Mouse (Mus musculus) forebrain, embryonic 13.5 days (tissue): ENCODE results near the gene Zfp493. TPM values are rescaled to one million over a fixed set of nuclear protein-coding genes. Genes with fewer than 3 reads are reported as not detected.
"Not testable (repeated sequence)": the region's sequence is repeated elsewhere in the genome, so short reads cannot be mapped to it uniquely, and the experiment has no call there.

Source experiments
- ATAC-seq: fragments of 200-750 bp; cut with Nextera tagmentation; 2 replicates; pipeline ENCODE4 v1.8.0; 2017
- H3K27ac ChIP-seq: fragments of 300-500 bp; sonication (generic); 2 replicates; pipeline ENCODE4 v1.5.1; 2015; ENCODE audit warnings: inconsistent platforms, mild to moderate bottlenecking, moderate library complexity
- H3K27me3 ChIP-seq: fragments of 300-500 bp; sonication (generic); 2 replicates; pipeline ENCODE4 v1.6.1; 2015; ENCODE audit warnings: mild to moderate bottlenecking, inconsistent platforms
- H3K36me3 ChIP-seq: fragments of 300-500 bp; sonication (generic); 2 replicates; pipeline ENCODE4 v1.6.1; 2015; ENCODE audit warnings: mild to moderate bottlenecking, inconsistent platforms; ENCODE audit not compliant: poor library complexity, severe bottlenecking
- H3K4me1 ChIP-seq: fragments of 300-500 bp; sonication (generic); 2 replicates; pipeline ENCODE4 v1.6.1; 2015; ENCODE audit warnings: inconsistent platforms
- H3K4me2 ChIP-seq: fragments of 300-500 bp; sonication (generic); 2 replicates; pipeline ENCODE4 v1.6.1; 2015; ENCODE audit warnings: inconsistent platforms, mild to moderate bottlenecking, moderate library complexity
- H3K4me3 ChIP-seq: fragments of 300-500 bp; sonication (generic); 2 replicates; pipeline ENCODE4 v1.5.1; 2015; ENCODE audit warnings: mild to moderate bottlenecking, inconsistent platforms
- H3K9ac ChIP-seq: fragments of 300-500 bp; sonication (generic); 2 replicates; pipeline ENCODE4 v1.6.1; 2015; ENCODE audit warnings: mild to moderate bottlenecking, inconsistent platforms
- H3K9me3 ChIP-seq: fragments of 300-500 bp; sonication (generic); replicated peaks from 2 replicates; pipeline ENCODE4 v1.6.1; 2016; ENCODE audit warnings: inconsistent platforms
- WGBS: fragments of 180-500 bp; shearing (Covaris S2); methylation state at CpG from one replicate; pipeline ENCODE4 v1.1.7; 2015; 5-methylcytosine and 5-hydroxymethylcytosine counted together
- polyA plus RNA-seq: library from polyadenylated mRNA; unstranded; fragments of >200 nt; fragmentation: Nextera tagmentation; extraction: Ambion mirVana; gene quantifications from 2 replicates; pipeline ENCODE4 v1.2.1, GENCODE M21; 2015

Zfp493 gene
- polyA plus RNA-seq = 2.4 and 3.1 TPM in 2 replicates

- Histone ChIP-seq H3K4me2 (peak within 1 kb of the TSS; percentile 76), H3K36me3 (no peaks in the 10 kb centered on the region), H3K9ac (peak within 1 kb of the TSS; percentile 73), H3K27ac (no peak within 1 kb of the TSS), H3K4me3 (peak within 1 kb of the TSS; percentile 64), H3K9me3 (no peaks in the 10 kb centered on the region), H3K27me3 (no peaks in the 10 kb centered on the region), H3K4me1 (peaks cover 6% of the 10 kb centered on the region)
- 7% methylated on average over 26 of the region's 26 CpGs for WGBS
- ATAC-seq = peak; percentile 98
These were observed at the start of gene Zfp493 for GRCm38 (mm10) chr13:67779265-67780221. TSS of gene Zfp493 (plus strand) at chr13:67779693.

- not testable (repeated sequence) for H3K27ac ChIP-seq, H3K36me3 ChIP-seq, H3K4me1 ChIP-seq, H3K4me2 ChIP-seq, H3K9me3 ChIP-seq, H3K9ac ChIP-seq, H3K27me3 ChIP-seq, ATAC-seq, H3K4me3 ChIP-seq
- 92% methylated on average over 9 of the region's 9 CpGs for WGBS
These were observed 45.1 kb upstream of the Zfp493 start for GRCm38 (mm10) chr13:67734391-67734790.

GRCm38 (mm10) chr13:67742941-67743340, 36.6 kb upstream of the Zfp493 start:
- Histone ChIP-seq H3K4me1 (no peaks in the 10 kb centered on the region), H3K9ac (no peak overlapping the region), H3K27ac (no peak overlapping the region), H3K9me3 (0 out of 2 replicates have a peak, but pooled peaks cover under 1% of the 10 kb centered on the region), H3K4me2 (no peak overlapping the region), H3K27me3 (no peaks in the 10 kb centered on the region), H3K36me3 (peaks cover 10% of the 10 kb centered on the region), H3K4me3 (no peak overlapping the region)
- ATAC-seq = no peak
- 96% methylated on average over 3 of the region's 3 CpGs for WGBS

- H3K9me3 ChIP-seq = peaks cover 8% of the 10 kb centered on the region; the same call in 1 of the 2 replicates
- no peaks in the 10 kb centered on the region for H3K27me3 ChIP-seq
- ATAC-seq = no peak
- 88% methylated on average over 9 of the region's 9 CpGs for WGBS
- no peak overlapping the region for H3K27ac ChIP-seq
- no peak overlapping the region for H3K9ac ChIP-seq
- H3K36me3 ChIP-seq = peaks cover 19% of the 10 kb centered on the region
- no peak overlapping the region for H3K4me2 ChIP-seq
- no peaks in the 10 kb centered on the region for H3K4me1 ChIP-seq
- no peak overlapping the region for H3K4me3 ChIP-seq
These were observed 35.6 kb upstream of the Zfp493 start for GRCm38 (mm10) chr13:67743896-67744295.

- H3K36me3 ChIP-seq = peaks cover 13% of the 10 kb centered on the region
- 7% methylated on average over 24 of the region's 24 CpGs for WGBS
- no peak within 1 kb of the TSS for H3K27ac ChIP-seq
These were observed 24.9 kb upstream of the Zfp493 start, which contains the start of gene Zfp85 for GRCm38 (mm10) chr13:67754333-67755306. TSS of gene Zfp85 (minus strand) at chr13:67755228.

GRCm38 (mm10) chr13:67755761-67756160, 23.7 kb upstream of the Zfp493 start:
- Histone ChIP-seq H3K27me3 (no peaks in the 10 kb centered on the region), H3K4me1 (peaks cover 4% of the 10 kb centered on the region), H3K9me3 (no peaks in the 10 kb centered on the region), H3K9ac (no peak overlapping the region), H3K36me3 (peaks cover 9% of the 10 kb centered on the region), H3K4me2 (no peak overlapping the region), H3K27ac (no peak overlapping the region), H3K4me3 (no peak overlapping the region)
- no peak for ATAC-seq
- 81% methylated on average over 6 of the region's 6 CpGs for WGBS

More at GRCm38 (mm10) chr13:67754333-67755306, 24.9 kb upstream of the Zfp493 start, which contains the start of gene Zfp85:
- Histone ChIP-seq H3K9ac (peak within 1 kb of the TSS; percentile 68), H3K4me2 (peak within 1 kb of the TSS; percentile 66), H3K4me3 (peak within 1 kb of the TSS; percentile 57), H3K4me1 (peaks cover 4% of the 10 kb centered on the region), H3K27me3 (no peaks in the 10 kb centered on the region), H3K9me3 (no peaks in the 10 kb centered on the region)
- ATAC-seq = peak; percentile 97

- no peak overlapping the region for H3K27ac ChIP-seq
- H3K4me2 ChIP-seq = no peak overlapping the region
- H3K9me3 ChIP-seq = no peaks in the 10 kb centered on the region
- H3K36me3 ChIP-seq = no peaks in the 10 kb centered on the region
- H3K4me3 ChIP-seq = no peak overlapping the region
- no peaks in the 10 kb centered on the region for H3K27me3 ChIP-seq
- H3K9ac ChIP-seq = no peak overlapping the region
- no peak for ATAC-seq
- no peaks in the 10 kb centered on the region for H3K4me1 ChIP-seq
- WGBS = 86% methylated on average over 1 of the region's 1 CpGs
These were observed 19.5 kb upstream of the Zfp493 start for GRCm38 (mm10) chr13:67759966-67760365.

- Histone ChIP-seq H3K36me3 (no peaks in the 10 kb centered on the region), H3K27ac (no peak overlapping the region), H3K9ac (no peak overlapping the region), H3K4me3 (no peak overlapping the region), H3K9me3 (no peaks in the 10 kb centered on the region), H3K4me1 (no peaks in the 10 kb centered on the region), H3K4me2 (no peak overlapping the region), H3K27me3 (no peaks in the 10 kb centered on the region)
- ATAC-seq = no peak
- 86% methylated on average over 2 of the region's 2 CpGs for WGBS
These were observed 16.3 kb upstream of the Zfp493 start for GRCm38 (mm10) chr13:67763031-67763768.

GRCm38 (mm10) chr13:67791921-67792455, 12.5 kb downstream of the Zfp493 start:
- 90% methylated on average over 10 of the region's 10 CpGs for WGBS
- Histone ChIP-seq H3K9ac (no peak overlapping the region), H3K27ac (no peak overlapping the region), H3K36me3 (peaks cover 17% of the 10 kb centered on the region), H3K9me3 (no peaks in the 10 kb centered on the region), H3K4me2 (no peak overlapping the region), H3K4me3 (no peak overlapping the region), H3K4me1 (no peaks in the 10 kb centered on the region), H3K27me3 (no peaks in the 10 kb centered on the region)
- ATAC-seq = no peak

- no peak overlapping the region for H3K4me2 ChIP-seq
- no peaks in the 10 kb centered on the region for H3K4me1 ChIP-seq
- no peak for ATAC-seq
- H3K9ac ChIP-seq = no peak overlapping the region
- H3K4me3 ChIP-seq = no peak overlapping the region
- H3K36me3 ChIP-seq = no peaks in the 10 kb centered on the region
- H3K9me3 ChIP-seq = no peaks in the 10 kb centered on the region
- no peaks in the 10 kb centered on the region for H3K27me3 ChIP-seq
- H3K27ac ChIP-seq = no peak overlapping the region
- 40% methylated on average over 3 of the region's 3 CpGs for WGBS
These were observed 19.1 kb downstream of the Zfp493 start for GRCm38 (mm10) chr13:67798618-67799017.

GRCm38 (mm10) chr13:67799151-67799550, 19.7 kb downstream of the Zfp493 start:
- not testable (repeated sequence) for H3K9ac ChIP-seq, H3K27ac ChIP-seq, H3K9me3 ChIP-seq, ATAC-seq, H3K27me3 ChIP-seq, H3K4me3 ChIP-seq, H3K4me2 ChIP-seq, H3K4me1 ChIP-seq, H3K36me3 ChIP-seq
- 73% methylated on average over 3 of the region's 3 CpGs for WGBS
